Mouse (Mus musculus): ENCODE results near the gene Pgm2l1.

DNA sequence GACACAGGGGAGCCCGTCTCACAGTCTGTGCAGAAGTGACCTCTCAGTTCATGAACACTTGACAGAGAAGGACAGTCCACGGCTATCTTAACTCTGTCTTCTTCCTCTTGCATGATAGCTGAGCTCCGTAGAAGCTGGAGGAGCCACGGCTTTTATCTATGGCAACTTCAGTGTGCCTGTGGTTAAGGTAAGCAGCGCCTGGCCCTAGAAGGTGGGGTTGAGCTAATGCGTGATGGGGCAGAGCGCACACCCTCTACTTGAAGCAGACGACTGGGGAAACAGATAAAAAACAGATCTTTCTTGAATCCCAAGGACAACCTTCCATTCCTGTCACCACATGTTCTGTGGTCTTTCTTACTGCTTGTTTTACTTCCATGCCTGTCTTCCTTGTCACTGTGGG is 89.7 kb downstream of the Pgm2l1 start:
- TF ChIP-seq CTCF (IDR thresholded peaks at IDR 0.05; ENCODE audit: low read depth) = no peak
- TF ChIP-seq EP300 (IDR thresholded peaks at IDR 0.05; ENCODE audit: low read depth) = no peak
